Mouse (Mus musculus) E14TG2a.4 (cell line): ENCODE measurements around the gene Plau.

Experiments
- H3K27me3 ChIP-seq: 2 replicates; pipeline ENCODE4 v1.6.1; 2014; ENCODE audit warnings: low read length, control low read depth; ENCODE audit not compliant: insufficient read depth
- H3K36me3 ChIP-seq: 2 replicates; pipeline ENCODE4 v1.6.1; 2014; ENCODE audit warnings: low read length, control low read depth; ENCODE audit not compliant: insufficient read depth
- H3K4me1 ChIP-seq: replicated peaks from 2 replicates; pipeline ENCODE4 v1.6.1; 2014; ENCODE audit warnings: low read depth, low read length, control low read depth
- H3K4me3 ChIP-seq: replicated peaks from 2 replicates; pipeline ENCODE4 v1.5.1; 2014; ENCODE audit warnings: mild to moderate bottlenecking, low read length
- H3K9me3 ChIP-seq: 2 replicates; pipeline ENCODE4 v1.6.1; 2014; ENCODE audit warnings: low read length, control low read depth
- CTCF ChIP-seq: conservative IDR thresholded peaks from 2 replicates; pipeline ENCODE4 v1.5.1; 2014; ENCODE audit warnings: low read length
- NANOG ChIP-seq: IDR thresholded peaks from 2 replicates; pipeline ENCODE4 v1.6.1; 2014; ENCODE audit warnings: borderline replicate concordance, low read length, mixed read lengths
- POU5F1 ChIP-seq: IDR thresholded peaks from 2 replicates; pipeline ENCODE4 v1.6.1; 2014; ENCODE audit warnings: low read length, borderline replicate concordance

Gene Plau

DNA sequence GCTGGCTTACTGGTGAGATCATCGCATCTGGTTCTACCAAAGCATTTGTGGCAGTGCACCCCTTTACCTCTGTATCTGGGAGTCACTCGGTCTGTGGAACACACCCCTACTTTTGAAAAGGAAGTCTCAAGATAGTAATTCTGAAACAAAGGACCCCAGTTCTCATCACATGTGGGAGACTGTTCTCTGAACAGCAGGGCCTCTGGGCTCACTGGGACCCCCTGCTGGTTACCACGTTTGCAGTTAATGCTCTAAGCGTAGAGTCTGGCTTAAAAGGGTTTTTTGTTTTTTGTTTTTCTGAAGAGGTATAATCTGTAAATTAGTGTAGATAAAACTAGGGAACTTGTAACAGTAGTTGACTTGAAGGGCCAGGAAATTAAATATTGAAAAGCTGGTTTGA lies 49.8 kb downstream of the Plau start:
- Histone ChIP-seq H3K4me1 (peaks cover 34% of the 10 kb centered on the region), H3K27me3 (0 out of 2 replicates have a peak, but pooled peaks cover 4% of the 10 kb centered on the region), H3K36me3 (no peaks in the 10 kb centered on the region), H3K9me3 (no peaks in the 10 kb centered on the region), H3K4me3 (no peak overlapping the region)
- TF ChIP-seq CTCF (no peak), NANOG (no peak), POU5F1 (no peak)

DNA sequence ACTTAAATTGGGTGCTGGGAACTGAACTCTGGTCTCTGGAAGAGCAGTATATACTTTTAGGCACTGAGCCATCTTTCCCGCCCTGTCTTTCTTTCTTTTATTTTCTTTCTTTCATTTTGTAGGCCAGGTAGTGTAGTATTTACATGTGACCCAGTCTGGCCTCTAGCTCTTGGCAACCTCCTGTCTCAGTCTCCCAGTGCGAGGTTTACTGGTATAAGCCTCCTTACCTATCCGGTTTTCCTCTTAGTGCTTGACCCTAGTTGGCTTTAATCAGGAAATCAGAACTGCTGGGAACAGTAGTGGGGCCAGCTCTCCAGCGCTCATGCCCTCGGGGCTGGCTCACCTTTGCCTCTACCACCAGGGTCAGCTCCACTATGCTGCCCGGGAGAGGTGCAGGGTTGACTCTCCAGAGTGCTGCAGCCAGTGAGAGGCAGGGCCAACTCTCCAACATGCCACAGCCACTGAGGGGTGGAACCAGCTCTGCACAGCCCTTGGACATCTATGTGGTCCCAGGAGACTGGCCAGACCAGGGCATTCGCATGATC lies 51.2 kb downstream of the Plau start:
- Histone ChIP-seq H3K4me1 (peaks cover 48% of the 10 kb centered on the region), H3K36me3 (no peaks in the 10 kb centered on the region), H3K4me3 (no peak overlapping the region), H3K9me3 (no peaks in the 10 kb centered on the region), H3K27me3 (0 out of 2 replicates have a peak, but pooled peaks cover 4% of the 10 kb centered on the region)
- no peak for TF ChIP-seq NANOG
- no peak for TF ChIP-seq POU5F1
- no peak for TF ChIP-seq CTCF

DNA sequence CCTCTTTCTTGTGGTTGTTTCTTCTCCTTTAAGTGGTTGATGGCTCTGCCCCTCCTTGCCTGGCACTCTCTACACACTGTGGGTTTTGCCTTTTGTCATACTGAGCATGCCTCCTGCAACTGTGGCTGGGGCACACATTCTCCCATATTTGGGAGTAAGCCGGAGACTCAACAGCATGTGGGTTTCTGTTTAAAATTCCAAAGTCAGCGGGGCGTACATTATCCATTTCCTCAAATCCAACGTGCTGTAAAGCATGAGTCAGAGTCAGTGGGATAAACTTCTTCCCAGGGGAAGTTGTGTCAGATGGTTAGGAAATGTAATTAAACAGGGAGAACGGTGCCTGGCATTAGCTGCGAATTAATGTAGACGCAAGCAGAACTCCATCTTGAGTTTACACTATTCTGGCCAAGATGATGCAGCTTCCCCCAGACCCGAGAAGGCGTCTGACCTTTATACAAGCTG lies 55.5 kb downstream of the Plau start:
- Histone ChIP-seq H3K9me3 (no peaks in the 10 kb centered on the region), H3K4me1 (peaks cover 38% of the 10 kb centered on the region), H3K4me3 (no peak overlapping the region), H3K27me3 (no peaks in the 10 kb centered on the region), H3K36me3 (no peaks in the 10 kb centered on the region)
- peak; percentile 92 for TF ChIP-seq NANOG
- no peak for TF ChIP-seq CTCF
- TF ChIP-seq POU5F1 = no peak
